Mouse (Mus musculus) heart, adult 18-20 months (tissue): ENCODE measurements around the gene Ergic3. TPM values are rescaled to one million over a fixed set of nuclear protein-coding genes. Genes with fewer than 3 reads are reported as not detected.

ENCODE experiments used
- DNase-seq, 2 experiments: peaks; one replicate each; pipeline ENCODE4 v3.0.0; 2021 to 2022; ENCODE audit warnings: mixed read lengths in 1 of 2
- long read RNA-seq, 2 experiments: library from polyadenylated mRNA; stranded (forward); transcript quantifications; one replicate each; pipeline ENCODE4 v2.0.0; 2021
- total RNA-seq, 2 experiments: library from RNA; stranded (reverse); gene quantifications; 2 replicates each; pipeline ENCODE4 v1.2.3; 2021

Ergic3 gene
- 10 to 100 TPM; 56.9 to 65.5 TPM for total RNA-seq
- long read RNA-seq, experiment 1, transcript Ergic3-201 (13 exons, 1,377 nt), result major isoform, 87 of 95 reads
- long read RNA-seq, experiment 1, partial matches to known transcripts, result 2 of 95 reads
- long read RNA-seq, experiment 1, other reads (novel, unspliced or antisense), result 6 of 95 reads
- long read RNA-seq, experiment 2, transcript Ergic3-201 (13 exons, 1,377 nt), result major isoform, 55 of 61 reads
- long read RNA-seq, experiment 2, partial matches to known transcripts, result 3 of 61 reads
- long read RNA-seq, experiment 2, other reads (novel, unspliced or antisense), result 1 of 61 reads

DNA sequence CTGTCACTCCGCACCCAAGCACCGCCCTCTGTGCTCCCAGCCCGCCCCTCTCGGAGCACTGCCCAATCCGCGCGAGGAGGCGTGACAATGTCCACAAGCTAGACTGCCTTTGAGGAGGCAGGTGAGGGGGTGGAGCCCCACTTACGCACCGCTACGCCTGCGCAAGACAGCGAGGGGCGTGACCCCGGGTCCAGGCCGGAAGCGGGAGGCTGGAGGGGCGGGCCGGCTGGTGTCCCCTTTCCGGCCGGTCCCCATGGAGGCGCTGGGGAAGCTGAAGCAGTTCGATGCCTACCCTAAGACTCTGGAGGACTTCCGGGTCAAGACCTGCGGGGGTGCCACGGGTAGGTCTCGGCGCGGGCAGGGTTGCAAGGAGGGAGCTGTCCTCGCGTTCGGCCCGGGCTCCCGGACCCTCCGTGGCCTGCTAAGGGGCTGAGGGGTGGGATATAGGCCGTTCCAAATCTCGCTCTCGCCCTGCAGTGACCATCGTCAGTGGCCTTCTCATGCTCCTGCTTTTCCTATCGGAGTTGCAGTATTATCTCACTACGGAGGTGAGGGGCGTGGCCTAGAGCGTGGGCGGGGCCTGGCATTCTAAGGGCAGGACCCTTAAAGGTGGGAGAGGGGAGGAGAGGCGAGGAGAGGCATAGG, at the start of gene Ergic3, which contains the start of gene 6430550D23Rik:
Gene Ergic3, plus strand, starts transcription at position 158 of the 645 bp plus-strand sequence.
Gene 6430550D23Rik, minus strand, starts transcription at position 90 of the 645 bp plus-strand sequence.
- peak; percentile 98 to 99 for DNase-seq

- no peak for DNase-seq
Measured at GRCm38 (mm10) chr2:155959981-155960380, 47.9 kb upstream of the Ergic3 start.

GRCm38 (mm10) chr2:155961862-155962261, 46.0 kb upstream of the Ergic3 start:
- DNase-seq, result no peak

DNA sequence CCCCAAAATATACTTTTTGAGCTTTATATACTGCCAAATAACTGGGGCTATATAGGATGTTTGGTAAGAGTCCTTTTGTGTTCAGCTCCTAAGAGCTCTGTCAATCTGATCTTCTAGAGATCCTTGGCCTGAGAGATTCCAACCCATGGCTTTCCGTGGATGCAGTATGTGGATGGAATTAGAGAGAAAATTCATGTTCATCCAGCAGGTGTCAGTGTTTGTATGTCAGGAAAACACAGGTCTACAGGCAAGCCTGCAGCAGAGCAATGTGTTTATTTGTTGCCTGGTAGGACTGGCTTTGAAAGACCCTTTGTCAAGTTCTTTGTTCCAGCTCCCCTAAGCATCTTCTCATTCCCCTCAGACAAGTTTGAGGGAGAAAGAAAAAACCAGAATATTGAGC, 44.9 kb upstream of the Ergic3 start:
- peak in 1 of 2 experiments; percentile 40 for DNase-seq

GRCm38 (mm10) chr2:155973348-155973747, 34.5 kb upstream of the Ergic3 start:
- DNase-seq, result no peak

DNA sequence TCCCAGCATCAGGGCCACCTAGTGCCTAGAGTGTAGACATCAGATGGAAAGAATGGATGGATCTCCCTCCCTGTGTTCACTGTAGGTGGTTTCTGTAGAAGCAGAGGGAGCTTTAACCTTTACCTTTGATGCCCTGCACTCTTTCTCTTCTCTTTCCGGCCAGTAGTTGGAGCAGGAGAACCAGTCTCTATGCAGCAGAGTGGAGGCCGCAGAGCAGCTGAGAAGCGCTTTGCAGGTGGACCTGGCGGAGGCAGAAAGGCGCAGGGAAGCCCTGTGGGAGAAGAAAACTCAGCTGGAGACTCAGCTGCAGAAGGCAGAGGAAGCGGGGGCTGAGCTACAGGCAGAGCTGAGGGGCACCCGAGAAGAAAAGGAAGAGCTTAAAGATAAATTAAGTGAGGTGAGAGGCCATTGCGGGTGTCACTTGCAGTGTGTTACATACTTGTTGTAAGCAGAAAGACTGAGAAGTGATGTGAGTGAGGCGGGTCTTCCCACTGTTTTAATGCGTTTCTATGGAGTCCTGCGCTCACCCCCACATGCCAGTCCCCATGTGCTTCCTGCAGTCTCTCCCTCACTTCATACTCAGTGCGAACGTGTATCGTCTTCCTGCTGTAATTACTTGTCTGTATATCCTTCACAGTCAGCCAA, 33.6 kb upstream of the Ergic3 start:
- no peak for DNase-seq

DNA sequence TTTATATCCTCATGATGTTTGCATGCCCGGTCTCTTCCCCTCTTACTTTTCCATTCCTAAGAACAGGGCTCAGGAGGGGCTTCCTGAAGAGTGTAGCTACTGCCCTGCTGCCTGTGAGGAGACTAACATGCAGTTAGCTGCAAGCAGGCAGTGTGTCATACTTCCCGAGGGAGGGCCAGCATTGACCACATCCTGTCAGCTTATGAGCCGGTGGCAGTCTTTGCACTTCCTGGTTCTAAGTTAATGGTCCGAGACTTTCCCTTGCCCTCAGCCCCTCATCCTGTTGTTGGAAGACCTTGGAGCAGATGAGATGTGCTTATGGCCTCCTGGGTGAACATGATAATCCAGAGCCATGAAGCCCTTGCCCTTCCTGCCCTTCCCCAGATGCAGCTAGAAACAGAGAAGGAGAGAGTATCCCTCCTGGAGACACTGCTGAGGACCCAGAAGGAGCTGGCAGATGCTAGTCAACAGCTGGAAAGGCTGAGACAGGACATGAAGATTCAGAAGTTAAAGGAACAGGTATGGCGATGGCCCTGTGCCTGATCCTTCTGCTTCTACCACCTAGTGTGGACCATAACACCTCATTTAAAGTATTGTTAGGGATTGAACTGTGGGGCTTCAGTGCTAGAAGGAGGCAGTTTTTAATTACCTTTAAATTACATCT, 28.4 kb upstream of the Ergic3 start:
- DNase-seq, result peak; percentile 50 to 72

GRCm38 (mm10) chr2:155985776-155986175, 22.1 kb upstream of the Ergic3 start:
- no peak for DNase-seq

GRCm38 (mm10) chr2:155987131-155987530, 20.7 kb upstream of the Ergic3 start:
- no peak for DNase-seq

DNA sequence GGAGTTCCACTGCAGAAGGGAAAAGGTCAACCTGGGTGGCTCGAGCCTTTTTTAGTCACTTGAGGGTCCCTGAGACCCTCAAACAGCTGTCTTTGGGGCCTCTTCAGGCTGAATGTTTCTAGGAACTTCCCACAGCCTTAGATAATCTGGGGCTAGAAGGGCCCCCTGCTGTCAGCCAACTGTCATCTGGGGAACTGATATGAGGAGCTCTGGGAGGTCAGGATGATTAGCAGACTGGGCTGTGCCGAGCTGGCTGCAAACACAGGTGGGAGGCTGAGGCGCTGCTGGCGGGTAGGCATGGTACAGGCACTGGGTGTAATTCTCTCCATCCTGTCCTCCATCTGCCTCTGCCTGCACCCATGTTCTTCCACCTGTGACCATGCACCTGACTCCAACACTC, 18.8 kb upstream of the Ergic3 start:
- no peak for DNase-seq

GRCm38 (mm10) chr2:155991151-155991550, 16.7 kb upstream of the Ergic3 start:
- peak in 1 of 2 experiments; percentile 7 for DNase-seq

DNA sequence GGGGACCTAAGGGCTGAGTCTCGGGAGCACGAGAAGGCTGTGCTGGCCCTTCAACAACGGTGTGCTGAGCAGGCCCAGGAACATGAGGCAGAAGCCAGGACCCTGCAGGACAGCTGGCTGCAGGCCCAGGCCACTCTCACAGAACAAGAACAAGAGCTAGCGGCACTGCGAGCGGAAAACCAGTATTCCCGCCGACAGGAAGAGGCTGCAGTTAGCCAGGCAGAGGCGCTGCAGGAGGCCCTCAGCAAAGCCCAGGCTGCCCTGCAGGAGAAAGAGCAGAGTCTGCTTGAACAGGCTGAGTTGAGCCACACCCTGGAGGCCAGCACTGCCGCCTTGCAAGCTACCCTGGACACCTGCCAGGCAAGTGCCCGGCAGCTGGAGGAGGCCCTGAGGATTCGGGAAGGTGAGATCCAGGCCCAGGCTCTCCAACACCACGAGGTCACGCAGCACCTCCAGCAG, 16.0 kb upstream of the Ergic3 start:
- DNase-seq, result peak; percentile 68 to 76

DNA sequence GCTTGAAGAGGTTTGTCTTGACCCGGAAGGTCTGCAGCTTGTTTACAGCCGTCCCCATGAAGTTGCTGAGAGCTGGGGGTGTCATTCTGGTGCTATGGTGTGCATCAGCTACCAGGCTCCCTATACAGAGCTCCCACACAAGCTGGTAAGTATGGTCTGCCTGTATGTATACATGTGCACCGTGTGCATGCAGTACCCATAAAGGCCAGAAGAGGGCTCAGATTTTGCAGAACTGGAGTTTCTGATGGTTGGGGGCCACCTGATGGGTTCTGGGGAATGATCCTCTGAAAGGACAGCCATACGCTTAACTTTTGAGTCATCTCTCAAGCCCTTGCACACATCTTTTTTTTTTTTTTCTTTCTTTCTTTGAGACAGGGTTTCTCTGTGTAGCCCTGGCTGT, 2.5 kb upstream of the Ergic3 start:
- DNase-seq, result no peak

DNA sequence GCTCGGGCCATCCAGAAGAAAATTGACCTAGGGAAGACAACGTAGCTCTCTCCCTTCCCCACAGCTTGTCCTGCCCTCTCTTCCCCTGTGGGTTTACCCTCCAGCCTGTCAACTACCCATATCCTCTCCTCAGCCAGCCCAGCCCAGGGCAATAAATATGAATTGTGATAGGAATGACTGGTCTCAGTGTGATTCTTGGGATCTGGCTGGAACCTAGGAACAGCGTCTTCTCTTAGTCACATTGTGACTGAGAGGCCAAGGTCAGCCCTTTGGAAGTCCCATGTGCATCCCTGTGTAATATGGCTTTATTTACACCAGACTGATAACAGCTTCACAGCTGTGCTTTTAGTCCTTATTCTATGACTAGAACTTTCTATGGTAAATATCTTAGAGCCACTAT, 10.3 kb downstream of the Ergic3 start:
- DNase-seq, result no peak

- DNase-seq, result no peak
Measured at GRCm38 (mm10) chr2:156021219-156021618, 13.4 kb downstream of the Ergic3 start.

- no peak for DNase-seq
Measured at GRCm38 (mm10) chr2:156021765-156022164, 13.9 kb downstream of the Ergic3 start.

GRCm38 (mm10) chr2:156025482-156025881, 17.6 kb downstream of the Ergic3 start:
- DNase-seq, result no peak

- no peak for DNase-seq
Measured at GRCm38 (mm10) chr2:156039390-156039789, 31.5 kb downstream of the Ergic3 start.

DNA sequence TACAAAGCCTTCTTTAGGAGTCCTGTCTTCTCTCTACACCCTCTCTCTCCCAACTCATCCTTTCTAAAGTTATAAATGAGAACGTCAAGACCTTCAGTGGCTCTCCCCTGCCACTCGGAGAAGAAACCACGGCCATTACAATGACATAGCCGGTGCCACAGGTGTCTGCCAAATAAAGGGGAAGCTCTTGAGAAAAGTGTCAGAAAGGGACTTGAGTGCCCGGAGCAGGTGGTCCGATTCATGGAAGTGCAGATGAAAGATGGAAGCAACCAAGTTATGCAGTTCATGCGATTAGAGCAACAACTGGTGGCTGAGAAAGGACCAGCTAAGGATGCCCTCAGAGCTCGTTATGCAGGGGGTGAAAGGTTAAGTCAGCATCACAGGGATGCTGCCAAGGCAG, 35.1 kb downstream of the Ergic3 start:
- no peak for DNase-seq

DNA sequence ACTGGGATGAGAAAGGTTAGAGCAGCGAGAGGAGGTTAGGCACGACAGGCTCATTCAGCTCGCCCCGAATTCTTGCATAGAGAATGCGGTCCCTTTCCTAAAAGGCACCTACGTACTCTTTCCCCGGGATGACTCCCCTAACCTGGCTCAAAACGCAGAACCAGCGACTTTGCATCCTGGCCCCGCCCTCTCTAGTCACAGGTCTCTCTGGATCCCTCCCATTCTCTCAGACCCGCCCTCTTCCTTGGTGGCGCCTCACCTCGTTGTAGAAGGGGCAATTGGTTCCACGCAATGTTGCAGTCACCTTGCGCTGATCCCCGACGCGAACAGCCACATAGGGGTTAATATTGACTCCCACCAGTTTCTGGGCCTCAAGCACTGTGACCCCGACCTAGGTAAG, 40.1 kb downstream of the Ergic3 start:
- no peak for DNase-seq

GRCm38 (mm10) chr2:156052816-156053215, 45.0 kb downstream of the Ergic3 start, which contains the start of gene Fer1l4:
Gene Fer1l4 (minus strand): TSS chr2:156052947.
- no peak for DNase-seq
